Mouse (Mus musculus) midbrain, embryonic 16.5 days (tissue): ENCODE measurements at regions not wholly inside any gene's neighbourhood (a gene's known extent, or its start where the extent isn't known, plus 50 kb on each side); places are given as distances from the start of the nearest gene placed in this dataset.

ENCODE experiments used
- ATAC-seq: fragments of 200-750 bp; cut with Nextera tagmentation; 2 replicates; pipeline ENCODE4 v1.8.0; 2017; ENCODE audit warnings: moderate TSS enrichment
- H3K27ac ChIP-seq: fragments of 300-500 bp; sonication (generic); 2 replicates; pipeline ENCODE4 v1.5.1; 2014; ENCODE audit warnings: mild to moderate bottlenecking, low read length, mixed read lengths
- H3K27me3 ChIP-seq: fragments of 300-500 bp; sonication (generic); 2 replicates; pipeline ENCODE4 v1.6.1; 2014; ENCODE audit warnings: low read depth, low read length, mixed read lengths; ENCODE audit not compliant: control insufficient read depth, insufficient read depth
- H3K36me3 ChIP-seq: fragments of 300-500 bp; sonication (generic); 2 replicates; pipeline ENCODE4 v1.6.1; 2014; ENCODE audit warnings: mild to moderate bottlenecking, low read length, moderate library complexity, mixed read lengths; ENCODE audit not compliant: control insufficient read depth, insufficient read depth
- H3K4me1 ChIP-seq: fragments of 300-500 bp; sonication (generic); 2 replicates; pipeline ENCODE4 v1.6.1; 2014; ENCODE audit warnings: mild to moderate bottlenecking, low read length, mixed read lengths; ENCODE audit not compliant: control insufficient read depth, insufficient read depth
- H3K4me2 ChIP-seq: fragments of 300-500 bp; sonication (generic); 2 replicates; pipeline ENCODE4 v1.6.1; 2014; ENCODE audit warnings: mild to moderate bottlenecking, low read length, mixed read lengths
- H3K4me3 ChIP-seq: fragments of 300-500 bp; sonication (generic); 2 replicates; pipeline ENCODE4 v1.5.1; 2014; ENCODE audit warnings: low read depth, mild to moderate bottlenecking, low read length, moderate library complexity, mixed read lengths
- H3K9ac ChIP-seq: fragments of 300-500 bp; sonication (generic); 2 replicates; pipeline ENCODE4 v1.6.1; 2014; ENCODE audit warnings: low read depth, low read length, mixed read lengths
- H3K9me3 ChIP-seq: fragments of 300-500 bp; sonication (generic); replicated peaks from 2 replicates; pipeline ENCODE4 v1.6.1; 2014; ENCODE audit warnings: mild to moderate bottlenecking, low read length, mixed read lengths; ENCODE audit not compliant: control insufficient read depth, poor library complexity, severe bottlenecking
- WGBS: fragments of 180-500 bp; shearing (Covaris S2); extraction: QIAGEN DNeasy Blood & Tissue Kit; methylation state at CpG from one replicate; pipeline ENCODE4 v1.1.7; 2014; 5-methylcytosine and 5-hydroxymethylcytosine counted together

DNA sequence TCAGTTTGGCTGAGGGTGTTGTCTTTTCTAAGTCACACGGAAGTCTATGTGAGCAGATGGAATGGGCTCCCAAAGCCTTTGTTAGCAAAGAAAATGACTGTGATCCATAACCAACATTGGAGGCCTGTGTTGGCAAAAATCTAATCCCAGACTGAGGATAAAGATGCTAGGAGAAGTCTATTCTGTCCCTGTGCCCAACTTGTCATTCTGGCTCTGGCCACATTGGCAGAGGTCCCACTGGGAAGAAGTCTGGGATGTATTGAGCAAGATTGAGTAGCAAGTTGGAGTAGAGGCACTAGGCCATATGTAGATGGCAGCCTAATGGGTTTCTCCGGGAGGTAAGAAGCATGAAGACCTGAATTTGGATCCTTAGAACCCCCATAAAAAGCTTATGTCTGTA, 54.1 kb downstream of the Nog start:
- Histone ChIP-seq H3K36me3 (no peaks in the 10 kb centered on the region), H3K9ac (no peak overlapping the region), H3K27ac (no peak overlapping the region), H3K4me2 (no peak overlapping the region), H3K27me3 (no peaks in the 10 kb centered on the region), H3K4me3 (no peak overlapping the region), H3K4me1 (no peaks in the 10 kb centered on the region), H3K9me3 (no peaks in the 10 kb centered on the region)
- 83% methylated on average over 2 of the region's 2 CpGs for WGBS
- no peak for ATAC-seq

DNA sequence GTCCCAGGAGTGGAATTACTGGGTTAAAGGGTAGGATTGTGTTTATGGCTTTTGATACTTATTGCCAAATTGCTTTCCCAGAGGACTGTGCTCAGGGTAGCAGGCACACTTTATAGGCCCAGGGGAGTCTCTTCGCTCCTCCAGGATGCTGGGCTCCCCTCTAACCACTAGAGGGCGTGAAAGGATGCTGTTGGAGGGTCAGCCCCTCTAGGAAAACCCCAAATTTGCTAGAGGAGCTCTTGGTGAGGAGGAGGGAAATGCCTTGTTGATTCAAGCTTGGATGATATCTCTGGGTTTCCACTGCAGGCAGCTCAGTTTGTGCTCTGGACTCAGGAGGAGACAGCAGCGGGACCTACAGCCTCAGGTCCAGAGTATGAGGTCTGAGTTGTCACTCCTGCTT, 58.8 kb downstream of the Nog start:
- H3K4me3 ChIP-seq, result no peak overlapping the region
- no peaks in the 10 kb centered on the region for H3K36me3 ChIP-seq
- H3K27ac ChIP-seq, result no peak overlapping the region
- no peaks in the 10 kb centered on the region for H3K9me3 ChIP-seq
- no peaks in the 10 kb centered on the region for H3K27me3 ChIP-seq
- H3K4me1 ChIP-seq, result no peaks in the 10 kb centered on the region
- 12% methylated on average over 3 of the region's 3 CpGs for WGBS
- ATAC-seq, result no peak
- H3K4me2 ChIP-seq, result no peak overlapping the region
- no peak overlapping the region for H3K9ac ChIP-seq

DNA sequence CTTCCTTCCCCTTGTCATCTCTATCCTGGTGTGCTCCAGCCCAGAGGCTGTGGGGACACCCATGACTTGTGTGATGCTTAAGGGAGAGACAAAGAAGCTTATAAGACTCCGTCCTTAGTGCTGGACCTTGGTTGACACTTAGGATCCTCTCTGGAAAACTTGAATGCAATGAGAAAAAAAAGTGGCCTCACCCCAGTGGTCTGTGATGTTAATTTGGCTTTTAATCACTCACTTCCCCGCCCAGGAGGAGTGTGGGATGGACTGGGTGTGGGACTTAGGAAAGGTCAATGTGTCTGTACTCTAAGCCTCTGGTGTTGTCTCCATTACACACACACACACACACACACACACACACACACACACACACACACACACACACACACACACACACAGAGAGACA, 60.0 kb downstream of the Nog start:
- Histone ChIP-seq H3K9ac (no peak overlapping the region), H3K27me3 (no peaks in the 10 kb centered on the region), H3K4me3 (no peak overlapping the region), H3K36me3 (no peaks in the 10 kb centered on the region), H3K4me1 (no peaks in the 10 kb centered on the region), H3K27ac (no peak overlapping the region), H3K9me3 (no peaks in the 10 kb centered on the region), H3K4me2 (no peak overlapping the region)
- no peak for ATAC-seq
- 53% methylated on average over 2 of the region's 2 CpGs for WGBS

DNA sequence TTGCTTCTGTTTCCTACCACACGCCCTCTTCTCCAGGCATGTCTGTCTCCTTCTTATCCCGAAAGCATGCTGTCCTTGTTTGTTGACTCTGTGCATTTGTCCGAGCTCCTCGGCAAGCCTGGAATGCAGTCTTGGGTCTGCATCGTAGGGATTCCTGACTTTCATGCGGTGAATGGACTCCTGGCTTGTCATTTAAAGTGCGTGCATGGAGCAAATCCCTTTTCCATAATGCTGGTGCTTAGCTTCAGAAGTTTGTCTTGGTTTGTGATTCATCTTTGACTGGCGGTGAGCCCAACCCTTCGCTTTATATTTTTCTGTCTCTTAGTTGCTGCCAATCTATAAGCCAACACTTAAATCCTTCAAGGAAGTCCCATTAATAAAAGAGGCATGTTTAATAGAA, 62.2 kb downstream of the Nog start:
- Histone ChIP-seq H3K4me3 (no peak overlapping the region), H3K4me1 (no peaks in the 10 kb centered on the region), H3K4me2 (no peak overlapping the region), H3K9ac (no peak overlapping the region), H3K27me3 (no peaks in the 10 kb centered on the region), H3K27ac (no peak overlapping the region), H3K36me3 (no peaks in the 10 kb centered on the region), H3K9me3 (no peaks in the 10 kb centered on the region)
- ATAC-seq, result no peak
- WGBS, result 43% methylated on average over 9 of the region's 9 CpGs

DNA sequence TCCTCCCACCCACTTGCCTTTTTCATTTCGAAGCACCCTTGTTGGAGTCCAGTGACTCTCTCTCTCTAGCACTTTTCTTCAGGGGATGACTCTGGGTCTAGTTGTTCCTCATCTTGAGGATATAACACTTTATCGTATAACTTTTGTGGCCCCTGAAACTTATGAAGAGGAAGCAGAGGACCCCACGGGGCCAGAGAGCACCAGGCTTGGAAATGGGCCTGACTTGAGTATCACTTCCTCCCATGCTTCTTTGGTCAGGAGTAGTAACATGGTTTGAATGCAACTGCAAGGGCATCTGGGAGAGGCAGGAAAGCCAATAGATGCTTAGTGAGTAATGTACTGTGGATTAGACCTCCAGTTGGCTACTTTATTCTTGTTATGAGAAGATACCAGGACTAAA, 65.2 kb downstream of the Nog start:
- Histone ChIP-seq H3K4me1 (no peaks in the 10 kb centered on the region), H3K36me3 (no peaks in the 10 kb centered on the region), H3K4me3 (no peak overlapping the region), H3K4me2 (no peak overlapping the region), H3K27ac (no peak overlapping the region), H3K9me3 (no peaks in the 10 kb centered on the region), H3K27me3 (no peaks in the 10 kb centered on the region), H3K9ac (no peak overlapping the region)
- ATAC-seq, result no peak
- 94% methylated on average over 3 of the region's 3 CpGs for WGBS

DNA sequence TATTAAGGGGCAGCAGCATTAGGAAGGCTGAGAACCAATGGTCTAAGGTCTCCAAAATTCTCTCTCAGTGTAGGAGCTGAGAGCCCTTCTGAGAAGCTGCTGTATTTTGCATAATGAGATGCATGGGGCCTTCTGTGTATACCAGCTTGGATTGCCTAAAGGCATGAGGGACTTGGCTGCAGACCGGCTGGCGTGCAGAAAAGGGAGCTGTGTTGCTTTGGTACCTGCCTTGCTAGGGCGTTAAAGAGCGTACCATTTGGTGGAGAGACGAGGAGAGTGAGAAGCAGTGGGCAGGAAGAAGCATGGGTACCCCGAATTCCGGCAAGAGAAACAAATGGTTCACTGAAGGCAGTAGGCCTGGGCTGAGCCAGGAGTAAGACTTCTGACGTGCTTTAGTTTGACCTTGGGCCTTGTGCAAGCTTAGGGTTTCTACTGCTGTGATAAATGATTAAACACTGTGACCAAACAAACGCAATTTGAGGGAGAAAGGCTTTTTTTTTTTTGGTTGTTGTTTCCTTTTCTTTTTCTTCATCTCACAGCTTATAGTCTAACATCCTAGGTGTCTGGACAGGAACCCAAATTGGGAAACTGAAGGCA, 69.2 kb downstream of the Nog start:
- ATAC-seq, result no peak
- H3K27me3 ChIP-seq, result no peaks in the 10 kb centered on the region
- no peaks in the 10 kb centered on the region for H3K4me1 ChIP-seq
- H3K4me3 ChIP-seq, result no peak overlapping the region
- H3K4me2 ChIP-seq, result no peak overlapping the region
- no peaks in the 10 kb centered on the region for H3K9me3 ChIP-seq
- WGBS, result 58% methylated on average over 9 of the region's 9 CpGs
- H3K36me3 ChIP-seq, result no peaks in the 10 kb centered on the region
- no peak overlapping the region for H3K27ac ChIP-seq
- H3K9ac ChIP-seq, result no peak overlapping the region

DNA sequence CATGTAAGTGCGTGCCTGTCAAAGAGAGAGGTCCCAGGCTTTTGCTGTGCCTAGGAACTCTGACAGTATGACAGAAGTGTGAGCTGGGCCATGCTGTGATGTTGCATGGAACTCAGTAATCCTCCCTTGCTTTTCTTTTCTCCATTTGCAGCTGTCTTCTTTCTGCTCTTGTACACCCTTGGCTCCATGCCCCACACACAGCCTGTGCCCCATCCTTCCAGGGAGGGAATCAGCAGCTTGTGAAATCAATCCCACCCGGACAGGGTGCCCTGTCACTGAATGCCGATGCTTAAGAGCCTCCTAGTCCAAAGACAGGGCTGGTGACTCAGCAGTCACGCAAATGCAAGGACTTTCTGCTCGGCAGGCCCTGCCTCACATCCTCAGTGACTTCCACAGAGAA, 72.4 kb downstream of the Nog start:
- H3K36me3 ChIP-seq, result no peaks in the 10 kb centered on the region
- H3K27ac ChIP-seq, result no peak overlapping the region
- H3K4me2 ChIP-seq, result no peak overlapping the region
- 55% methylated on average over 5 of the region's 5 CpGs for WGBS
- H3K4me1 ChIP-seq, result no peaks in the 10 kb centered on the region
- H3K4me3 ChIP-seq, result no peak overlapping the region
- H3K9ac ChIP-seq, result no peak overlapping the region
- no peaks in the 10 kb centered on the region for H3K9me3 ChIP-seq
- ATAC-seq, result no peak
- H3K27me3 ChIP-seq, result no peaks in the 10 kb centered on the region

DNA sequence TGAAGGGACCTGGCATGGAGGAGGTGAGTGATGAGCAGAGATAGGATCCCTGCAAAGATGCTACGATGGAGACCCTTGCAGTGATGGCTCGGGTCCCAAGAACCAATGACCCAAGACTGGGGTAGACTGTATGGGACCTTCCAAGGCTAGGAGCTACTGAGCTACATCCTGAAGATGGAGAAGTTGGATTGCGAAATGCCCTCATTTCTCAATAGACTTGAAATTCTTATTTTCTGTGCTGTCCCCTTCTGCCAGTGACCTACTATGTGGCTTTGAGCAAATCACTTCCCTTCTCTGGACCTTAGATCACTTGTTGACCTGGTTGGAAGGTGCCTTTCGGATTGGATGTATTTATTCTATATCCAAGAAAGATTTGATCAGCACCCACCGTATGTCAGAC, 88.9 kb downstream of the Nog start:
- WGBS, result 93% methylated on average over 5 of the region's 5 CpGs
- H3K9me3 ChIP-seq, result no peaks in the 10 kb centered on the region

DNA sequence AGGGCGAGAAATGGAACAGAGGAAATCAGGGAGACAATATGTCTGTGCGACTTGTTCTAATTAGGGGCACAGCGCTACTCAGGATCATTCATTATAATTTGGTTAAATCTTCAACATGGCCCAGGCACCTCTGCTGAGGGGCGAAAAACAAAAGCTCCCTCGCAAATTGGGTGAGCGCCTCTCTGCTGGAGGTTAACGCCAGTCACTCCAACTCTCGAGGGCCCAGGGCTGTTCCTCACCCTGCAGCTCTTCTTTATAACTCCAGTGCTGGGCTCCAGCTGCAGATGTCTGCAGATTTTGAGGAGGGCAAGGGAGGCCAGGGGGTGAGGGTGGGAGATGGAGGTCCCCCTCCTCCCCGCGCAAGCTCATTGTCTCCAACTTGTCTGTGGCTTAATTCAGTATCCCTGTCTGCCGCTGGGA, 92.6 kb downstream of the Nog start:
- Histone ChIP-seq H3K36me3 (no peaks in the 10 kb centered on the region), H3K4me2 (no peak overlapping the region), H3K4me3 (no peak overlapping the region), H3K4me1 (0 out of 2 replicates have a peak, but pooled peaks cover 4% of the 10 kb centered on the region), H3K9me3 (no peaks in the 10 kb centered on the region), H3K27ac (no peak overlapping the region), H3K9ac (no peak overlapping the region), H3K27me3 (no peaks in the 10 kb centered on the region)
- 16% methylated on average over 11 of the region's 11 CpGs for WGBS
- ATAC-seq, result no peak

More for the DNA sequence above, 88.9 kb downstream of the Nog start:
- H3K4me3 ChIP-seq, result no peak overlapping the region
- no peaks in the 10 kb centered on the region for H3K36me3 ChIP-seq
- no peak overlapping the region for H3K27ac ChIP-seq
- H3K27me3 ChIP-seq, result no peaks in the 10 kb centered on the region
- ATAC-seq, result no peak
- H3K4me2 ChIP-seq, result no peak overlapping the region
- no peak overlapping the region for H3K9ac ChIP-seq
- H3K4me1 ChIP-seq, result no peaks in the 10 kb centered on the region
